Mouse (Mus musculus): ENCODE measurements around the gene Itga11.
"Not testable (repeated sequence)": the region's sequence is repeated elsewhere in the genome, so short reads cannot be mapped to it uniquely, and the experiment has no call there.

Itga11 gene

DNA sequence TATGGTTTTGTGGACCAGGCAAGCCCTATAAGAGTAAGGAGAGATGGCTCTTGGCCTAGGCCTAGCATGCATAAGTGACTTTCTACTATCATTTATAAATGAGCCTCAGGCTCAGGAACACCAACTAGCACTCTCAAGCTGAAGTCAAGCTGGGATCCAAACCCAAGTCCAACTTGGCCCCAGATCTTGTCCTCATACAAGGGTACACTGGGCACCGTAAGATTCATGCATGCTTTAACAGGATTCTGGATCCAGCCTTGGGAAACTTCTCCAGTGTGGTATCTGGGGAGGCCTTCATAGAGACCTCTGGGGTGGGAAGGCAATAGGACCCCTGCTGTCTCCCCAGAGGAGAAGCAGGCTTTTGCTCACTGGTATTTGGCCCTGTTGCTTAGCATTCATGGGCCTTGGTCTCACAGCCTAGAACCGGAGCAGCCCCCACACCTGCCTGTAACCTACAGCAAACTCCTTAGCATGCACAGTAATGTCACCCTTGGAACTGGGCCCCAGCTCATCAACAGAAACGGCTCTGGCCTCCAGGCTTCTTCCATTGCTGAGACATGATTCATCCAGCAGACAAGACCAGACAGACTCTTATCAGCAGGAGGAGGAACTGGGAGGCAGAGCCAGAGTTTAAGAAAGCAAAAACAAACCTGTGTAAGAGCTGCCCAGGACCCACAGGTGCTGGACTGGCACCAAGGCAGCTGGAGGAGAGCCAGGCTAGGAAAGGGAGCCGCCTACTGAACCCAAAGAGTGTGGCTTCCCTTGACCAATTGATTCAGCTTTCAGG, 140.4 kb downstream of the Itga11 start:
- in situ Hi-C loops (cut with MboI, MseI) = no loop called here

DNA sequence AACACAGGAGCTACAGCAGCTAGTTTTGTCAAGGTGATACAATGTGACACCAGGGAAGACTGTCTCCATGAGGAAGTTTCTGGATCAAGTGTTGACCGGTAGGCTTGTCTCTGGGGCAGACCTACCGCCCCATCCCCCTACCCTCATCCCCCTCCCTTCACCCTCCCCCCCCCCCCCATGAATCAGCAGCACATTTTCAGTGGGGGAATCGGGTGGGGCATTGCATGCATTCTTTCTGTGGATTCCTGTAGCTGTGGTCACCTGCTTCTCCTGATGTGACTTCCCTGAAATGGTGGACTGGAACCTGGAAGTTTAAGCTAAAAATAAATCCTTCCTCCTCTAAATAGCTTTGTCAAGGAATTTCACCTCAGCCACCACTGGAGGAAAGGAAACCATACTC, 141.9 kb downstream of the Itga11 start:
- in situ Hi-C loops (cut with MboI, MseI) = no loop called here

- in situ Hi-C loops (cut with MboI, MseI) = not testable (repeated sequence)
Observed at GRCm38 (mm10) chr9:62819910-62820309, 142.3 kb downstream of the Itga11 start.

- in situ Hi-C loops (cut with MboI, MseI) = no loop called here
Observed at GRCm38 (mm10) chr9:62820829-62821228, 143.2 kb downstream of the Itga11 start.

DNA sequence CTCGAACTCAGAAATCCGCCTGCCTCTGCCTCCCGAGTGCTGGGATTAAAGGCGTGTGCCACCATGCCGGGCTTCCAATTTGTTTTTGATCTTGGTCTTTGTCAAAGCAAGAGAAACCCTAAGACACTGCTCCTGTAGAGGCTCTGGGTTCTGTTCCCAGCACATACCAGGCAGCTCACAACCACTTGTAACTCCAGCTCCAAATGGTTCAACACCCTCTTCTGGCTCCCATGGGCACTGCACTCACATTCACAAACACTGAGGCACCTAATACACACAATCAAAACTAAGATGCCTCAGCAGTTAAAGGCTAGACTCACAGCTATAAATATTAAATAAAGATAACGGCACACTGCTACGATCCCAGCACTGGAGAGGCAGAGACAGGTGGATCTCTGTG, 144.2 kb downstream of the Itga11 start:
- in situ Hi-C loops (cut with MboI, MseI) = no loop called here

DNA sequence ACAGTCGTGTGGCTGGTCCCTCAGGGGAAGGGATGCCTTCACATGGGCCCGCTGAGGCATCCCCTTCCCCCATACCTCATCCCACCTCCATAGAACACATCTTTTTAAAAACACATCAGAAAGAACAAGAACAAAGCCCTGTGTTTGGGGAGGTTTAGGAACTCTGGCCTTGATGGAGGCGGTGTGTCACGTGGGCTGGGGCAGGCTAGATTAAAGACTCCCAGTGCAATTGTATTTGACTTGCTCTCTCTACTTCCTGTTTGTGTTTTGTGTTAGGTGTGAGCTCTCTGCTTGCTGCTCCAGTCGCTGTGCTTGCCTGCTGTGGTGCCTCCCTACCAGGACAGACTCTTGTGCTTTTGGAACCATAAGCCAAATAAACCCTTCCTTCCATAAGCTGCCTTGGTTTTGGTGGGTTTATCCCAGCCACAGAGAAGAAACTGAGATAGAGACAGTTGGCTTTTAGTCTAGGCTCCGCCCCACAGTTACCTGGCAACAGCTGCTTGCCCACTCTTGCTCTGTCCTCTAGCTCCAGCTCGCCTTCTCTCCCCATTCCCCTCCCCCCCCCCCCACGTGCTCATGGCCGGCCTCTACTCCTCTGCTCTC, 148.3 kb downstream of the Itga11 start:
- in situ Hi-C loops (cut with MboI, MseI) = no loop called here

GRCm38 (mm10) chr9:62826456-62826855, 148.8 kb downstream of the Itga11 start:
- in situ Hi-C loops (cut with MboI, MseI) = no loop called here

DNA sequence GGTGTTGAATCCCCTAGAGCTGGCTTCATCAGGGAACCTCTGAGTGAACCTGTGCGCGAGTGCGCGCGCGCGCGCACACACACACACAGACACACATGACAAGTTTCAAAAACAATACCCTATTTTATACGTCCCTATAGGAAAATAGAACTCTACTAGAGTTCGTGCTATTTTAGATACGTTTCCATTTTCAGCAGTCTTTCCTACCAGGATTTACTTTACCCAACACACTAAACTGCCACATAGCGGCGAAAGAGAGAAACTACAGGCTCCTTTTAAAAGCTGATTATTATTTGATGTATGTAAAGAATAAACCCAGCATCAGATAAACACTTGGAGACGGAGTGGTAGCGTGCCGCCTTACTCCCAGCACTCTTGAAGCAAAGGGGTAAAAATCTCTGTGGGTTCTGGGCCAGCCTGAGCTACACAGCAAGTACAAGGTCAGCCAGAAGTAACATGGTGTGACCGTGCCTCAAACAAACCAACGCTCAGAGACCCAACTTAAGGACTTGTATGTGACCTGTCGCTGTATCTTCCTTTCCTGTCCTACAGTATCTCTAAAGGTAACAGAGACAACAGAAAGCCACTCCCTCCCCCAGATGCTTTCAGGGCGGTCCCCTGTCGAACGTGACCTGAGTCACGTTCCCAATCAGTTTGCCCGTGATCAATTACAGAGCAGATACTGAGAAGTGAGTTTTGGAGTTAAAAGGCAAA, 150.5 kb downstream of the Itga11 start:
- in situ Hi-C loops (cut with MboI, MseI) = no loop called here

GRCm38 (mm10) chr9:62828662-62829086, 151.0 kb downstream of the Itga11 start:
- in situ Hi-C loops (cut with MboI, MseI) = no loop called here

GRCm38 (mm10) chr9:62829877-62830276, 152.3 kb downstream of the Itga11 start:
- in situ Hi-C loops (cut with MboI, MseI) = no loop called here

Measured in regulatory T cell (primary cell).